Mouse (Mus musculus) small intestine, adult 2 months (tissue): ENCODE data around the gene Pax2.

Experiments
- CTCF ChIP-seq: fragments of 200-500 bp; IDR thresholded peaks from 2 replicates; pipeline ENCODE4 v1.5.1; 2012; ENCODE audit warnings: low read depth, mild to moderate bottlenecking, control low read depth, inconsistent platforms, low read length, moderate library complexity, mixed read lengths; ENCODE audit not compliant: insufficient replicate concordance, insufficient read length; ENCODE audit errors: extremely low read depth
- POLR2A ChIP-seq: fragments of 200-500 bp; IDR thresholded peaks from 2 replicates; pipeline ENCODE4 v1.6.1; 2012; ENCODE audit warnings: low read depth, mild to moderate bottlenecking, control low read depth, inconsistent platforms, low read length, moderate library complexity

DNA sequence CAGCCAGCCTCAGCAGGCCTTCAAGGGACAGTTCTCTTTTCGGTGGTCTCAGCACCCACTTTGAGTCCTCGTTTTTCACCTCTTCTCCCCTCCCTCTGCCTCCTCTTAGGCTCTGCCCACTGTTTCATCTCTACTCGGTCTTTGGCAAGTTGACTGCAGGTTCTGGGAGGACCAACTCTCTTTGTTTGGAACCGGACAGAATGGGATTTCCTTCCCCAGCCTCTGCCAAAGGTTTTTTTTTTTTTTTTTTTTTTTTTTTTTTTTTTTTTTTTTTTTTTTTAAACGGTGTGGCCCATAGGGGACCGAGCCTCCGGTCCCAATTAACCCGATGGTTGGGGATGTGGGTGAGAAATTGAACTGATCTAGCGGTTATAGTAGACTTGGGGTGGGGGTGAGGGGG is 4.8 kb upstream of the Pax2 start:
- TF ChIP-seq CTCF (no peak), POLR2A (no peak)
